Mouse (Mus musculus) urinary bladder, adult 2 months (tissue): ENCODE measurements around the gene Srgn. TPM values are rescaled to one million over a fixed set of nuclear protein-coding genes. Genes with fewer than 3 reads are reported as not detected.
"Not testable (repeated sequence)": the region's sequence is repeated elsewhere in the genome, so short reads cannot be mapped to it uniquely, and the experiment has no call there.

Experiments used
- DNase-seq: peaks from one replicate; pipeline ENCODE4 v3.0.0; 2022; ENCODE audit warnings: low spot score
- polyA plus RNA-seq: library from polyadenylated mRNA; depleted of rRNA; stranded (reverse); fragments of >200 nt; gene quantifications from 2 replicates; pipeline ENCODE4 v1.2.3, GENCODE M21; 2012; rRNA removed

Gene Srgn
- polyA plus RNA-seq, 1 experiment, result 20.3 TPM

DNA sequence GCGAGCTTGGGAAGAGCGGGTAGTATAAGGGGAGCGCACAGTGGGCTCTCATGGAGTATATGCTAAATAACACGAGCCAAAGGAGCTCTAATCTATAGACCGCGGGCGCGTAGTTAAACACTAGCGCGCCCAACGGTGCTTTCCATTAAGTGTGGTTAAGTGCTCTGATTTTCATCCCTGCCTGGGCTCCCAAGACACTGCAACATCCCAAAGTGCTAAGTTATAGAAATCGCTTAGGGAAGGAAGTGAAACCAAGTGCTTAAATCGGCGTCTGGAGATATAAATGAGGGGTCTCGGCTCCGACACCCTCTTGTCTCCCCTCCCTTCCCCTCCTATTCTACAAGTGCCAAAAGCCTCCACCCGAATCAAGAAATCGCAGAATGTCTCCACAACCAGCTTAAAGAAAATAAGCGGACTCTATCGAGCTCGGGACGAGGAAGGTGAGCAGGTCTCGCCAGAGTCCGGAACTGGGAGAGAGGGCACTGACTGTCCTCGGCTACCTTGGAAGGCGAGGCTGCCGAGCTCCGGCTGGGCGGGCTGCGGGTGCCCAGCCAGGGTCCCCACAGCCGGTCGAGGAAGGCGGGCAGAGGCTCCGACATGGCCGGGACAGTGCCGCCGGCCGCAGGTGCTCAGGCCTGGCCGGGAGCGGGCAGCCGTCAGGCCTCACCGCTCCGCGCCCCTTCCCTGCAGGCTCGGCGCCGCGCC, 41.2 kb downstream of the Srgn start:
- DNase-seq, result no peak

DNA sequence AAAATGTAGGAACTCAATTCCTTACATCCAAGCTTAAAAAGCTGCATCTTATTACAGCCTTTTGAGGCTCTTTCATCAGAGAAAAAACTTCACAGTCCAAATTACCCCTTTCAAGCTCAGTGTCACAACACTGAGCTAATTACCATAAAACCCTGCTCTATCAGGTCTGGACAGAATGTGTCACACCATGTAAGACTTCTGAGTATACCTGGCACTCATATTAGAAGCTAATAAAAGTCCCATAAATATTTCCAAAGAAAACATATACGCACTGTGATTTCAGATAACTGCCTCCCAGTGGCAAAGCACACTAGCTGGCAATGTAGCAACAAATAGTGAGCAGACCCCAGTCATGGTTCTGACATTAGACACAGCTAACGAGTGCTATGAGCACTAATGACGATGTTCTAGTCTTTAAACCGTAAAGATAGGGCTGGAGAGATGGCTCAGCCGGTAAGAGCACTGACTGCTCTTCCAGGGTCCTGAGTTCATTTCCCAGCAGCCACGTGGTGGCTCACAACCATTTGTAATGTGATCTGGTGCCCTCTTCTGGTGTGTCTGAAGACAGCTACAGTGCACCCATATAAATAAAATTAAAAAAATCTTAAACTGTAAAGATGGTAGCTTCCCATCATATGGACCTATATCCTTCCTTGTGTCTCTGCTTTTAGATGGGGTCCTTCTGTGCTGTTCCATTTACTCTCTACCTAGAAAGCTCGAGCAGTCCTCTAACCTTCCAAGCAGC, 46.0 kb downstream of the Srgn start:
- DNase-seq, result no peak

DNA sequence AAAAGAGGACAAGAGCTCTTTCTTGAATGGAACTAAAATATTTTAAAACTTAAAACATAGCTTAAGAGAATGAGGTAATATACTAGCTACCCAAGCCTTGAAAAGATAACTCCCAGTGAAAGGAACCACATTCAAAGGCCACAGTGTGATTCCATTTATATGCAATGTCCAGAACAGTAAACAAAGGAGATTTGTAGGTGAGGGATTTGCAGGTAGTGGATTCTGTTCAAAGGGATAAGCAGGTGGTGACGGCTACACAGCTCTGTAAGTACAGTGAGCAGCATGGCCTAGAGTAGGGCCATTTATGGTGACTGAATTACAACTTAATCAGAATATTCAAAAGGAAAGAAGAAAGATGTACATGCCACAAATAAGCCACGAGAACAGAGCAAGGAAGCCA, 50.3 kb downstream of the Srgn start:
- no peak for DNase-seq

DNA sequence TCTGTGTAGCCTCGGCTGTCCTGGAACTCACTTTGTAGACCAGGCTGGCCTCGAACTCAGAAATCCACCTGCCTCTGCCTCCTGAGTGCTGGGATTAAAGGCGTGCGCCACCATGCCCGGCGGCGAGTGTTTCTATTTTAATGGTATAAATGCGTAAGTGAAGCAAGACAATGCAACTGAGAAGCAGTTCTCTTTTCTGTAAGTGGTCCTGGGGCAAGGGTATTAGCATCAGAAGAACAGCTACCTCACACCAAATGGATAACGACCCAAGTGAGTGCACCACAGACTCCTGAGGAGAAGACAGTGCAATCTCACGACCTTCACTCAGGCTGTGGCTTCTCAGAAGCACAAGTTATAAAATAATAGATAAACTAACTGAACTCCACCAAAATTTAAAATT, 52.3 kb downstream of the Srgn start:
- no peak for DNase-seq

DNA sequence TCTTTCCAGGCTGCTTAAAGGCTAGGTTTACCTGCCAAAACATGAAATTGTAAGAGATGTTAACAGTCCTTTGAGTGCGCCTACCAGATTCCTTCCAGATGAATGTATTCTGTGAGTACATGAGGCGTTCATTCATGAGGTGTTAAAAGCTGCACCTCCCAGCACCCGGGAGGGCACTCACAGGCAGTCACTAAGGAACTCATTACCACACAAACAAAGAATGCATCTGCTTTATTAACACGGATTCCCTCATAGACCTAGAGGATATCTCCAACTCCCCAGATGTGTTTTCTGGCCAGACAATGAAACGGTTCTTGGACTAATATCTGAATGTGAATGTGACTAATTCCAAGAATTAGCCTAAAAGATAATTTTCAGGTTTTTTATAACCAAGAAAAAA, 56.1 kb downstream of the Srgn start:
- no peak for DNase-seq

DNA sequence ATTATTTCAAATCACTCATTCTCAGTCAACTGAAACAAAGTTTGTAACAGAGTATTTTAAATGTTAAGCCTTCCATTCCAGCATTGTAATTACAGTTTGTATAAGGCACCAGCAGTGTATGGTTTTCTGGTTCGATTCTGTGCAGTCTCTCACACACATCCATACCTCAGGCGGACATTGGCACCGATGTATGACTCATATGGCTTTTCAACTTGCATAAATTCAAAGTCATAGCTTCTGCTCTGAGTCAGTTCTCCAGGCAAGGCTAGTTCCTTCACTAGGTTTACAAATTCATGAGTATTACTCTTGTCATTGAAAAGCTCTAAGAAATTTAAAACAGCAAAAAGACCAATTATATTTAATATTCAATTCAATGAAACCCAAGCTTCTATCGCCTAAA, 57.5 kb downstream of the Srgn start:
- DNase-seq, result no peak

DNA sequence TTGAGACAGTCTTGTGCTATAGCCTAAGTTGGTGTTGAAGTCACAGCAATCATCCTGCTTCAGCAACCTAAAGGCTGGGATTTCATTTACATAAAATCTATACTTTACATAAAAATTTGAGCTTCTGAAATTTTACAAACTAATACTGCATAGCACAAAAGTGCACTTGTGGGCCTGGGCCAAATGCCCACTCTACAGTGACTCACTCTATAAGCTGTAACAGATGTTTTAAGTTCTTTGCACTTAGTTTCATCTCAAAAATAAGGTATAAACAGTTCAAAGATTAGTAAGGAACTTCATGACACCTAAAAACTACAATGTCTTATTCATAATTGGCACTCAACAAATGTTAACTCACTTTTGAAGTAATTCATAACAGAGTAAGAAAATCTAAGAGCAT, 65.9 kb downstream of the Srgn start:
- DNase-seq, result no peak

DNA sequence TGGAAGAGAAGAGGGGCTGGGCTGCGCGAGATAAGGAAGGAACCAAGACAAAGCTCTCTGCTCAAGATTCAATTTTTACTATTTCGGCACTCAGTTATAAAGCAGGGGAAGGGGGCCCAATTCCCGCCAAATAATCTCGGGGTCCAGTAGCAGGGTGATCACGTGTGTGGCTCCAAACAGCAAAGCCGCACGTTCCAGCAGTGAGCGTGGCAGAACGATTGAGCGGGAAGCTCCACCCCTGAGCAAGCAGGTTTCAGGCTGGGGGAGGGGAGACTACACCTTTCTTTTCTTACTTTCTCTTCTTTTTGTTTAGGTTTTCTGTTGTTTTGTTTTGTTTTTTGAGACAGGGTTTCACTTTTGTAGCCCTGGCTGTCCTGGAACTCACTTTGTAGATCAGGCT, 75.2 kb downstream of the Srgn start:
- DNase-seq, result not testable (repeated sequence)

DNA sequence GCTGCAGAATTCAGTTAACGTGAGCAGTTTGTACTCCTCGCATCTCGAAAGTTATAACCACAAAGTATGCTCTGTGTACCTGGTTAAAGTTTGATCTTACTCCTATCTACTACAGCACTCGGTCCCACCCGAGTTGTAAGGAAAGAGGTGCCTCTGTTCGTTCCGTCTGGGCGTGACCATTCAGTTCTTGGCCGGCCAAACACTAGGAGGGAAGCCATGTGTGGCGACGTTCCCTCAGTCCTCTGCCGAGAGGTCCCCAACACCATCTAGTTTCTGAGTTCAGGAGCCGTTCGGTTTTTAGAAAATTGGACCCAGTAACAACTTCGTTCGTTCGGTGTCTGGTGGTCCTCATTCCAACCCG, 77.0 kb downstream of the Srgn start:
- no peak for DNase-seq

DNA sequence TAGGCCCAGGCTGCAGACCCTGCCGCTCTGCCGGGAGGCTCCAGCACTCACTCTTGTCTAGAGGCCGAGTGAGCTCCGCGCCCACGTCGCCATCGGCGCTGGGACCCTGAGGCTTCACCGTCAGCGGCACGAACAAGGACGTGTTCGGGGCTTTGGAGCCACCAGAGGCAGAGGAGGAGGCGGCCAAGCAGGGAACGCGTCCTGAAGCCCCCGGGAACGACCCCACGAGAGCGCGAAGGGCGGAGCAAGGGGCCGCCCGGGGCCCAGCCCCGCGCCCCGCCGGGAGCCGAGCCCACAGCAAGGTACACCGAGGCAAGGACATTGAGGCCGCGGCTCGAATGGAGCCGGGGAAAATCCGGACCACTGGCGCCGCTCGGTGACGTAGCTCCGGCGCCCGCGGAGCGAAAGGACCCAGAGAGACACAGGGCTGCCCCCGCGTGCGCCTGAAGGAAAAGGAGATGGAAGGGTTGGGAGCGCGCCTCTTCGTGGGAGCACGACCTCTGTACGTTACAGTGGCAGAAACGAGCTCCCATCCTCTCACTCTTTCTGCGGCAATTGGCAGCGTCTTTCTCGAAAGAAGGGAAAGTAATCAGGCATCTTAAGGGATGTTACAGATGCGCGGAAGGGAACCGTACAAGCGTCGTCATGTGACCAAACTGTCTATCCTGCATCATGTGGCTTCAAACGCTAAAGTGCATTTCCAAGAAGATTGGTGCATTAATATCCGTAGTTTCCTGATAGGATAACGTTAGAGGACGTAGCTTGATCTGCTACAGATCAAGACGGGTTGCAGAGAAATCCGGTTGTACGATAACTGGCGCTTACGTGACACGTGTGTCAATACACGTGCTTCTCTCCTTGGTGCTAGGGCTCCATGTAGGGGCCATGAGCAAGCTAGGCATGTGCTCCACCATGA, 77.6 kb downstream of the Srgn start, which contains the start of the genes 4930507D05Rik and Supv3l1:
Gene 4930507D05Rik, plus strand, starts transcription at position 126 of the 916 bp plus-strand sequence.
Gene Supv3l1, minus strand, starts transcription at position 375 of the 916 bp plus-strand sequence.
- peak; percentile 97 for DNase-seq

Other genes with a start within 250 kb of the Srgn start
- gene Hk1, start 147.5 kb downstream of the Srgn start, polyA plus RNA-seq, result 53.9 and 83.8 TPM in 2 replicates
- 0.14 and 0.15 TPM in 2 replicates for gene Hkdc1, start 105.0 kb downstream of the Srgn start, polyA plus RNA-seq
- 0.06 and 0.08 TPM in 2 replicates for gene 4930507D05Rik, start 78.0 kb downstream of the Srgn start, polyA plus RNA-seq
- 20.0 and 21.3 TPM in 2 replicates for gene Supv3l1, start 77.7 kb downstream of the Srgn start, polyA plus RNA-seq
- gene Vps26a, start 40.6 kb downstream of the Srgn start, polyA plus RNA-seq, result 49.9 and 50.6 TPM in 2 replicates
- 31.4 and 34.4 TPM in 2 replicates for gene Kif1bp, start 51.0 kb upstream of the Srgn start, polyA plus RNA-seq
- 33.3 and 37.3 TPM in 2 replicates for gene Ddx21, start 74.8 kb upstream of the Srgn start, polyA plus RNA-seq
- 85.8 and 88.3 TPM in 2 replicates for gene Ddx50, start 123.8 kb upstream of the Srgn start, polyA plus RNA-seq
- gene Stox1, start 198.7 kb upstream of the Srgn start, polyA plus RNA-seq, result 0.74 and 0.87 TPM in 2 replicates